Mouse (Mus musculus) embryonic facial prominence, embryonic 10.5 days (tissue): Measurements from ENCODE around the gene Atp1a1. TPM values are rescaled to one million over a fixed set of nuclear protein-coding genes. Genes with fewer than 3 reads are reported as not detected.
A peak's percentile ranks its signal among the peaks of the same experiment; 100 is the strongest.

Experiments
- DNase-seq: peaks from one replicate; pipeline ENCODE4 v3.0.0-alpha.2; 2017; ENCODE audit warnings: low spot score
- H3K27ac ChIP-seq: fragments of 300-500 bp; sonication (generic); replicated peaks from 2 replicates; pipeline ENCODE4 v1.5.1; 2016; ENCODE audit warnings: mild to moderate bottlenecking
- H3K27me3 ChIP-seq: fragments of 300-500 bp; sonication (generic); replicated peaks from 2 replicates; pipeline ENCODE4 v1.6.1; 2016; ENCODE audit warnings: low read depth, mild to moderate bottlenecking; ENCODE audit not compliant: poor library complexity, severe bottlenecking
- H3K36me3 ChIP-seq: fragments of 300-500 bp; sonication (generic); replicated peaks from 2 replicates; pipeline ENCODE4 v1.6.1; 2016; ENCODE audit warnings: mild to moderate bottlenecking, moderate library complexity
- H3K4me1 ChIP-seq: fragments of 300-500 bp; sonication (generic); 2 replicates; pipeline ENCODE4 v1.6.1; 2016
- H3K4me3 ChIP-seq: fragments of 300-500 bp; sonication (generic); 2 replicates; pipeline ENCODE4 v1.5.1; 2016; ENCODE audit warnings: mild to moderate bottlenecking, moderate library complexity
- H3K9me3 ChIP-seq: fragments of 300-500 bp; sonication (generic); 2 replicates; pipeline ENCODE4 v1.6.1; 2016; ENCODE audit warnings: mild to moderate bottlenecking
- WGBS: fragments of 180-500 bp; shearing (Covaris S2); methylation state at CpG from one replicate; pipeline ENCODE4 v1.1.7; 2016; 5-methylcytosine and 5-hydroxymethylcytosine counted together
- polyA plus RNA-seq: library from polyadenylated mRNA; unstranded; fragments of >200 nt; fragmentation: Nextera tagmentation; extraction: Ambion mirVana; gene quantifications from 2 replicates; pipeline ENCODE4 v1.2.1, GENCODE M21; 2016

Gene Atp1a1
- polyA plus RNA-seq, 1 experiment from 2014 or later, result 38.4 TPM

- Histone ChIP-seq H3K4me1 (peaks cover 75% of the 10 kb centered on the region), H3K4me3 (no peak overlapping the region), H3K27ac (0 out of 2 replicates have a peak overlapping the region, but pooled peaks have one; percentile 44), H3K27me3 (no peaks in the 10 kb centered on the region), H3K36me3 (peaks cover 34% of the 10 kb centered on the region), H3K9me3 (no peaks in the 10 kb centered on the region)
- no peak for DNase-seq
- 47% methylated on average over 10 of the region's 10 CpGs for WGBS
These were observed 7.0 kb downstream of the Atp1a1 start for GRCm38 (mm10) chr3:101597317-101598096.

DNA sequence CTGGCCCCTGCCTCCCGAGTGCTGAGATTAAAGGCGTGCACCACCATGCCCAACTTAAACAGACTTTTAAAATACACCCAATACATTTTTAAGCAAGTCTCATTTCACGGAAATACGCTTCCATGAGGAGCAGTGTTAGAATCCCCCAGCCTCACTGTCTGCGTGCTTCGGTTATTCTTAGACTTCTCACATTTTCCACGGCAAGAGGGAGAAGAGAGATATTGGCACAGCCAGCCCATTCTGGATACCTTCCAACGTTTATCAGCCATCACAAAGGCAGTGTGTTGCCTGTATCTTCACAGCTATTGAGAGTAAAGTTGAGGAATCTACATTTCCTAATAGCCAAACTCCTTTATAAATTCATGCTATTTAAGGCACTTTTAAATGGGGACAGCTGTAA, 7.8 kb downstream of the Atp1a1 start:
- H3K27me3 ChIP-seq, result no peaks in the 10 kb centered on the region
- peaks cover 67% of the 10 kb centered on the region for H3K4me1 ChIP-seq
- H3K36me3 ChIP-seq, result peaks cover 43% of the 10 kb centered on the region
- H3K4me3 ChIP-seq, result no peak overlapping the region
- DNase-seq, result no peak
- no peaks in the 10 kb centered on the region for H3K9me3 ChIP-seq
- WGBS, result 78% methylated on average over 8 of the region's 8 CpGs
- H3K27ac ChIP-seq, result no peak overlapping the region

DNA sequence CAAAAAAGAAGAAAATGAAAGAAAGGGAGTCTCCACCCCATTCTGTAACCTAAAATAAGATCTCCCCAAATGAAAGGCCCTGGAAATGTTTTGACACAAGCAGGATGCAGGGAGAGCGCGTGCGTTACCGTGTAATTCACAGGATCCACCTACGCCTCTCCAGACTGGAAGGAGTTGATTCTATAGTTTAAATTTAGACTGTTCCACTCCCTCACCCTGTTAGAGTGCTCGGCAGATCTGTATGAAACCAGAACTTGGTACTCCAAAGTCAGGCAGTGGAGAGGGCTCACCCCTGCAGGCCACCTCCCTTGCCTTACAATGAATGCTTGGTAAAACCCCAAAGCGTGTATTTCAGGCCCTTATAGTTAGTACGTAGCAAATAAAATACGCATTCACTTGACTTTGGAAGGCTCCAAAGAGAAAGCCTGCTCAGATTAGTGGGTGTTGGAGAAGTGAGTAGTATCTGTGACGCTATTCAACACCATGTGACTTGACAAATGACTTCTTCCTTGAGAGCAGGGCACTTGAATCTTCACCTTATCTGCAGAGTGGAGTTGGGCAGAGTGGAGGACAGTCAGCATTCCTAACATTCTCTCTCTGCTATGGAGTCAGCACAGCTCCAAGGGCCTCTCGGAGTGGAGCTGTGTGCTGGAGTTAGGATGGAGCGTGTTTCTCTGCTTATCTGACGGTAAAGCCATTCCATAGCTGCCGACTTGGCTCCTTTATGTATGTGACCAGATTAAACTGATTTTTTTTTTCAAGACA, 8.4 kb downstream of the Atp1a1 start:
- Histone ChIP-seq H3K27ac (no peak overlapping the region; the same call in 1 of the 2 replicates), H3K9me3 (no peaks in the 10 kb centered on the region), H3K4me3 (no peak overlapping the region), H3K36me3 (peaks cover 49% of the 10 kb centered on the region), H3K27me3 (no peaks in the 10 kb centered on the region), H3K4me1 (peaks cover 61% of the 10 kb centered on the region)
- WGBS, result 81% methylated on average over 14 of the region's 14 CpGs
- DNase-seq, result no peak

DNA sequence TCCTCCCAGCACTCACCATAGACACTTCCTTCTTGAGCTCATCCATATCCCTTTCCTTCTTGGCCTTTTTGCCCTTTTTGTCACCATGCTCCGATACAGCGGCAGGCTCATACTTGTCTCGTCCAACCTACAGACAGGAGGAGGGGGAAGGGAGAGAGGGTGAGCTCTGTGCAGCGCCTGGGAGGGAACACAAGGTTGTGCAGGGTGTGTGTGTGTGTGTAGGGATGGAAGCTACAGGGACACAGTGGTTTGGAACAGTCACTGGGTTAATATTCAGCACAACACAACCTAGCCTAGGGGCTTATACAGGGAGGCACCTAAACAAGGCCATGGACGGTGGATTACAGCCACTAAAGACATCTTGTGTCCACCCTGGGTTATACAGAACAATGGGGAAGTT, 9.5 kb downstream of the Atp1a1 start:
- H3K27me3 ChIP-seq, result no peaks in the 10 kb centered on the region
- no peak for DNase-seq
- 0 out of 2 replicates have a peak overlapping the region, but pooled peaks have one; percentile 35 for H3K27ac ChIP-seq
- H3K36me3 ChIP-seq, result peaks cover 60% of the 10 kb centered on the region
- no peaks in the 10 kb centered on the region for H3K9me3 ChIP-seq
- peaks cover 50% of the 10 kb centered on the region for H3K4me1 ChIP-seq
- H3K4me3 ChIP-seq, result no peak overlapping the region
- WGBS, result 72% methylated on average over 5 of the region's 5 CpGs

- WGBS, result 88% methylated on average over 7 of the region's 7 CpGs
- no peak overlapping the region for H3K27ac ChIP-seq
These were observed 11.2 kb downstream of the Atp1a1 start for GRCm38 (mm10) chr3:101593266-101593651.

GRCm38 (mm10) chr3:101592281-101593265, 11.9 kb downstream of the Atp1a1 start:
- H3K27me3 ChIP-seq, result no peaks in the 10 kb centered on the region
- H3K9me3 ChIP-seq, result no peaks in the 10 kb centered on the region
- no peak for DNase-seq
- peaks cover 84% of the 10 kb centered on the region for H3K36me3 ChIP-seq
- WGBS, result 88% methylated on average over 21 of the region's 21 CpGs
- H3K27ac ChIP-seq, result no peak overlapping the region
- no peak overlapping the region for H3K4me3 ChIP-seq
- H3K4me1 ChIP-seq, result peaks cover 26% of the 10 kb centered on the region

More at GRCm38 (mm10) chr3:101593266-101593651, 11.2 kb downstream of the Atp1a1 start:
- H3K4me3 ChIP-seq, result no peak overlapping the region
- peaks cover 77% of the 10 kb centered on the region for H3K36me3 ChIP-seq
- no peaks in the 10 kb centered on the region for H3K27me3 ChIP-seq
- no peak for DNase-seq
- H3K4me1 ChIP-seq, result peaks cover 33% of the 10 kb centered on the region
- no peaks in the 10 kb centered on the region for H3K9me3 ChIP-seq

DNA sequence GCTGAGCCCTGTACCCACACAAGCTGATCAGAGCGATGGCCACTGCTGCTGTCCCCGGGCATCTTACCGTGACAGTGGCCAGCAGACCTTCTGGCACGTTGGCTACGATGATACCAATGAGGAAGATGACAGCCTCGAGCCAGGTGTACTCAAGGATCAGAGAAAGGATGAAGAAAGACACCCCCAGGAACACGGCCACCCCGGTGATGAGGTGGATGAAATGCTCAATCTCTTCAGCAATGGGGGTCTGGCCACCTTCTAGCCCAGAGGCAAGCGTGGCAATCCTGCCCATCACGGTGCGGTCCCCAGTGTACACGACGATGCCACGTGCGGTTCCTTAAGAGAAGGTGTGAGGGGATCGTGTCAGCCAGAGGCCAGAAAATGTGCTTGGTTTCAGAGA, 14.1 kb downstream of the Atp1a1 start:
- Histone ChIP-seq H3K27ac (no peak overlapping the region), H3K4me1 (0 out of 2 replicates have a peak, but pooled peaks cover 5% of the 10 kb centered on the region), H3K27me3 (no peaks in the 10 kb centered on the region), H3K36me3 (peaks cover 100% of the 10 kb centered on the region), H3K9me3 (no peaks in the 10 kb centered on the region), H3K4me3 (no peak overlapping the region)
- DNase-seq, result no peak
- 94% methylated on average over 16 of the region's 16 CpGs for WGBS

GRCm38 (mm10) chr3:101588299-101588698, 16.2 kb downstream of the Atp1a1 start:
- DNase-seq, result no peak
- 93% methylated on average over 7 of the region's 7 CpGs for WGBS
- Histone ChIP-seq H3K27ac (no peak overlapping the region), H3K4me1 (no peaks in the 10 kb centered on the region), H3K4me3 (no peak overlapping the region), H3K36me3 (peaks cover 100% of the 10 kb centered on the region), H3K27me3 (no peaks in the 10 kb centered on the region), H3K9me3 (no peaks in the 10 kb centered on the region)

DNA sequence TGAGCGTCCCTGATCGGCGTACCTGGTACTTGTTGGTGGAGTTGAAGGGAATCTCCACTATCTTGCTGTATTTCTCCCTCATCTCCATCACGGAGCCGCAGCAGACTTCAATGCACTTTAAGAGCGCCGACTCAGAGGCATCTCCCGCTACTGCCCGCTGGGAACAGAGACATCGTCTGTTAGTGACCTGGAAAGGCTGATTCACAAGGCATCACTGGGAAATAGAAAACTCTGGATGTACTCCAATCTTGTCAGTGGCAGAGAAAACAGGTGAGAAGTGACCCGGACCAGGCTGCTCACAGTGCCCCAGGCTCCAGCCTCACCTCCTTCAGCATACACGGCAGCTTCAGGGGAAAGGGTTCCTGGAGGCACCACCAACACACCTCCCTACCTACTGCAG, 17.7 kb downstream of the Atp1a1 start:
- Histone ChIP-seq H3K4me1 (no peaks in the 10 kb centered on the region), H3K36me3 (peaks cover 100% of the 10 kb centered on the region), H3K27ac (no peak overlapping the region), H3K9me3 (no peaks in the 10 kb centered on the region), H3K4me3 (no peak overlapping the region), H3K27me3 (no peaks in the 10 kb centered on the region)
- DNase-seq, result no peak
- WGBS, result 93% methylated on average over 12 of the region's 12 CpGs

- 93% methylated on average over 3 of the region's 3 CpGs for WGBS
- Histone ChIP-seq H3K36me3 (peaks cover 91% of the 10 kb centered on the region), H3K9me3 (no peaks in the 10 kb centered on the region), H3K4me3 (no peak overlapping the region), H3K27me3 (no peaks in the 10 kb centered on the region), H3K4me1 (peaks cover 6% of the 10 kb centered on the region; the same call in 1 of the 2 replicates), H3K27ac (no peak overlapping the region)
- no peak for DNase-seq
These were observed 26.4 kb downstream of the Atp1a1 start for GRCm38 (mm10) chr3:101578072-101578471.

DNA sequence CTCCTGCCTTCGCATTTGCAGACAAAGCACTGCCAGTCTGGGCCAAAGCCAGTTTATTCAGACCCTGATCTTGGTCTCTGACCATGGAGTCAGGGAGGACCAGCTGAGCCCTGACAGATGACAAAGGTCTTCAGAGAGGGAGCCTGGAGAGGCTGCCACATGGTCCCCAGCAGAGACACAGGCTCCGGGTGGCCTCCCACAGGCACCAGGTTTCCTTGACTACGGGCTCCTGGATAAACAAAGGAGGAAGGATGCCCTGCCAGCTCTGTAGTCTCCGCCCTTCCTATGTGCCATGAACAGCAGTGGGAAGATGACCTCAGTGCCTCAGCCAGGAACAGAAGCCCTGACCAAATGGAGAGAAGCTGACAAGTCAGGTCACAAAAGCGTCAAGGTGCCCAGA, 27.1 kb downstream of the Atp1a1 start:
- DNase-seq, result no peak
- Histone ChIP-seq H3K9me3 (no peaks in the 10 kb centered on the region), H3K27ac (no peak overlapping the region), H3K4me3 (no peak overlapping the region), H3K36me3 (peaks cover 84% of the 10 kb centered on the region), H3K27me3 (no peaks in the 10 kb centered on the region), H3K4me1 (peaks cover 13% of the 10 kb centered on the region)
- 78% methylated on average over 5 of the region's 5 CpGs for WGBS

- WGBS, result 83% methylated on average over 9 of the region's 9 CpGs
- H3K27ac ChIP-seq, result no peak overlapping the region
These were observed 28.9 kb downstream of the Atp1a1 start for GRCm38 (mm10) chr3:101575527-101576085.

More at GRCm38 (mm10) chr3:101575527-101576085, 28.9 kb downstream of the Atp1a1 start:
- no peaks in the 10 kb centered on the region for H3K27me3 ChIP-seq
- H3K36me3 ChIP-seq, result peaks cover 66% of the 10 kb centered on the region
- H3K4me1 ChIP-seq, result peaks cover 29% of the 10 kb centered on the region
- no peak for DNase-seq
- H3K9me3 ChIP-seq, result no peaks in the 10 kb centered on the region; the same call in 1 of the 2 replicates
- H3K4me3 ChIP-seq, result no peak overlapping the region
